ENCODE assay signal across 21 mouse cellular contexts in the genomic region with DNA sequence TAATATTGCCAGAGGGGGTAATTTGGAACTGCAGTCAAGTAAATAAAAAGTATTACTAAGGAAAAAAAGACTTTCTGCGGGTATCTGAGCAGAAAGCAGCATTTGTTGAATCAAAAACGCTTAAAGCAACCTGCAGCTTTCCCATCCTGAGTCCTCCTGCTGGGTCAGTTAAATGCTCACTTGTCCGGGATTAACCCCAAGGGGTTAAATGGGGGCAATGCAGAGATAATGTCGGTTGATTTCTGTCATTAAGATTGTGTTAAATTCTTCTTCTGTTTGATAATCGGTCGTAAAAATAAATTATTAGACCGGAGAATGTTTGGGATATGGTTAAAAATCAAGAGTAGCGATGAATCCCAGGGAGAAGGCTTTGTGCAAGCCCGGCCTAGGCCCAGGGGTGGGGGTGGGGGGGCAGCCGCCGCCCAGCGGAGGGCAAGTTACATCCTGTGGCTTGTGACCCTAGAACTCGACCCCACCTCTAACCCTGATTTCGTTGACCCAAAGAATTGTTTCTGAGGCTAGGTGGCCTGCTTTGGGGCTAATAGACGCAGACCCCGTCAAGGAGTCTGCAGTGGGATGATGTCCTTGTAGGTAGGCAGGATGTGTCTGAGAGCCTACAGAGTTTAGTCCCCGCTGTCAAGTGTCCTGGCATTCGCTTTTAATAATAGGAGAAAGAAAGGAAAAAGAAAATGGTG. TPM values are rescaled to one million over a fixed set of nuclear protein-coding genes. Genes with fewer than 3 reads are reported as not detected.
A peak's percentile ranks its signal among the peaks of the same experiment; 100 is the strongest.
DNase-seq lines count a peak whose midpoint lies in the region; ATAC-seq lines count a peak whose summit lies in the region.
"Had no signal": no experiment of that assay in that cellular context is flagged by ENCODE, and none has a peak within 500 bp of the region (broad histone marks: within the 10 kb centered on the region; RNA-seq: fewer than 3 reads in every experiment).

No protein-coding gene starts in this region.

- H3K9ac ChIP-seq in hindbrain, embryonic 12.5 days = no peak overlapping the region
- H3K9ac ChIP-seq: intestine, embryonic 15.5 days; kidney, embryonic 15.5 days; liver, embryonic 13.5 days; lung, embryonic 15.5 days had no signal

- 2% methylated on average over 18 of the region's 18 CpGs for WGBS in hindbrain, embryonic 10.5 days
- 2% methylated on average over 18 of the region's 18 CpGs for WGBS in hindbrain, embryonic 12.5 days
- WGBS in limb, embryonic 10.5 days = 3% methylated on average over 18 of the region's 18 CpGs

- no peaks in the 10 kb centered on the region for H3K36me3 ChIP-seq in hindbrain, embryonic 10.5 days
- H3K36me3 ChIP-seq in hindbrain, embryonic 12.5 days = no peaks in the 10 kb centered on the region
- no peaks in the 10 kb centered on the region for H3K36me3 ChIP-seq in limb, embryonic 10.5 days
- H3K36me3 ChIP-seq: forebrain, embryonic 10.5 days; intestine, embryonic 15.5 days; kidney, embryonic 15.5 days; liver, embryonic 13.5 days; lung, embryonic 15.5 days had no signal

- no peak for ATAC-seq in hindbrain, embryonic 12.5 days (ENCODE audit: low FRiP score)

- peaks cover 27% of the 10 kb centered on the region for H3K4me1 ChIP-seq in hindbrain, embryonic 10.5 days (replicated peaks)
- H3K4me1 ChIP-seq in hindbrain, embryonic 12.5 days = peaks cover 9% of the 10 kb centered on the region
- peaks cover 39% of the 10 kb centered on the region for H3K4me1 ChIP-seq in limb, embryonic 10.5 days
- H3K4me1 ChIP-seq: liver, embryonic 13.5 days had no signal

- H3K4me3 ChIP-seq in hindbrain, embryonic 10.5 days = no peak overlapping the region
- no peak overlapping the region for H3K4me3 ChIP-seq in hindbrain, embryonic 12.5 days
- no peak overlapping the region for H3K4me3 ChIP-seq in limb, embryonic 10.5 days
- H3K4me3 ChIP-seq: liver, embryonic 13.5 days had no signal

- H3K9me3 ChIP-seq in hindbrain, embryonic 10.5 days = no peaks in the 10 kb centered on the region
- H3K9me3 ChIP-seq in hindbrain, embryonic 12.5 days (replicated peaks) = no peaks in the 10 kb centered on the region
- H3K9me3 ChIP-seq in limb, embryonic 10.5 days (replicated peaks) = no peaks in the 10 kb centered on the region
- H3K9me3 ChIP-seq: forebrain, embryonic 10.5 days; intestine, embryonic 15.5 days; kidney, embryonic 15.5 days; liver, embryonic 13.5 days; lung, embryonic 15.5 days had no signal

- DNase-seq in hindbrain, embryonic 10.5 days (ENCODE audit: low spot score) = peak; percentile 34
- DNase-seq in right cerebral cortex, postnatal 25 days = peak; percentile 8
- DNase-seq in right cerebral cortex, postnatal 36 days (ENCODE audit: low spot score in 2 of 2) = no peak
- peak; percentile 47 for DNase-seq in limb, embryonic 10.5 days (ENCODE audit: low spot score)
- DNase-seq in kidney, postnatal 25 days = no peak
- DNase-seq in T-cell, adult 2 months (ENCODE audit: low spot score) = no peak
- DNase-seq: adrenal gland, postnatal 25 days; cerebellum, adult 8-10 months; heart, postnatal 4 days; left cerebral cortex, postnatal 4 days; liver, embryonic 13.5 days; right cerebral cortex, adult 18-20 months; spleen, adult 18-20 months; thymus, adult 18-20 months had no signal

- peaks cover 99% of the 10 kb centered on the region for H3K27me3 ChIP-seq in hindbrain, embryonic 10.5 days (ENCODE audit: insufficient read depth, poor library complexity, severe bottlenecking)
- peaks cover 94% of the 10 kb centered on the region for H3K27me3 ChIP-seq in hindbrain, embryonic 12.5 days
- H3K27me3 ChIP-seq in limb, embryonic 10.5 days (ENCODE audit: low read depth, poor library complexity, severe bottlenecking) = peaks cover 99% of the 10 kb centered on the region

- no peak overlapping the region for H3K27ac ChIP-seq in hindbrain, embryonic 10.5 days
- H3K27ac ChIP-seq in hindbrain, embryonic 12.5 days = no peak overlapping the region
- H3K27ac ChIP-seq in limb, embryonic 10.5 days = no peak overlapping the region
- H3K27ac ChIP-seq: forebrain, embryonic 10.5 days; intestine, embryonic 15.5 days; kidney, embryonic 15.5 days; liver, embryonic 13.5 days; lung, embryonic 15.5 days; macrophage had no signal

- H3K4me2 ChIP-seq in hindbrain, embryonic 12.5 days (replicated peaks) = no peak overlapping the region

RNA-seq across cellular contexts. Expression of a gene that starts 6.0 kb away (rescaled TPM):
- 7.1 and 21.1 TPM in 2 replicates for polyA plus RNA-seq in hindbrain, embryonic 10.5 days (2016; fragmentation: Nextera tagmentation; extraction: Ambion mirVana)
- 6.5 and 8.3 TPM in 2 replicates for polyA plus RNA-seq in hindbrain, embryonic 12.5 days (2016; fragmentation: Nextera tagmentation; extraction: Ambion mirVana)
- polyA plus RNA-seq in limb, embryonic 10.5 days (2016; fragmentation: Nextera tagmentation; extraction: Ambion mirVana) = 25.6 and 39.1 TPM in 2 replicates
- polyA plus RNA-seq: cortical plate, adult 2 months; macrophage had no signal

Comparison
In these comparisons a context has a peak if more than half of its experiments do, and no peak if none do; other contexts are left out.
1. DNase-seq: peak in hindbrain, embryonic 10.5 days (single experiment), right cerebral cortex, postnatal 25 days (single experiment) and limb, embryonic 10.5 days (single experiment); none in right cerebral cortex, postnatal 36 days (0 of 2), kidney, postnatal 25 days (0 of 2) and T-cell, adult 2 months (single experiment).